Mouse (Mus musculus): ENCODE measurements at regions not wholly inside any gene's neighbourhood (a gene's known extent, or its start where the extent isn't known, plus 50 kb on each side); places are given as distances from the start of the nearest gene placed in this dataset.

- Histone ChIP-seq H3K27me3 (ENCODE audit: control insufficient read depth, insufficient read depth, low read length) (no peaks in the 10 kb centered on the region), H3K4me3 (ENCODE audit: low read depth, low read length) (no peak overlapping the region), H3K4me2 (ENCODE audit: low read depth, low read length) (no peak overlapping the region), H3K9me3 (replicated peaks; ENCODE audit: control insufficient read depth, low read length) (no peaks in the 10 kb centered on the region), H3K36me3 (replicated peaks; ENCODE audit: control insufficient read depth, insufficient read depth, low read depth, low read length) (no peaks in the 10 kb centered on the region), H3K4me1 (ENCODE audit: control insufficient read depth, insufficient read depth, low read length) (no peaks in the 10 kb centered on the region), H3K27ac (replicated peaks; ENCODE audit: low read depth, low read length) (no peak overlapping the region), H3K9ac (replicated peaks; ENCODE audit: low read length) (no peak overlapping the region)
- WGBS = 80% methylated on average over 5 of the region's 5 CpGs
- DNase-seq (ENCODE audit: low spot score) (no peak), ATAC-seq (replicated peaks; ENCODE audit: insufficient number of reproducible peaks, low FRiP score, low TSS enrichment, low read depth) (no peak)
Observed at GRCm38 (mm10) chr9:33814739-33815368, 670.8 kb upstream of the Kirrel3 start.

GRCm38 (mm10) chr9:33822574-33823394 lies 662.9 kb upstream of the Kirrel3 start:
- WGBS = 80% methylated on average over 9 of the region's 9 CpGs
- DNase-seq (ENCODE audit: low spot score) = no peak

DNA sequence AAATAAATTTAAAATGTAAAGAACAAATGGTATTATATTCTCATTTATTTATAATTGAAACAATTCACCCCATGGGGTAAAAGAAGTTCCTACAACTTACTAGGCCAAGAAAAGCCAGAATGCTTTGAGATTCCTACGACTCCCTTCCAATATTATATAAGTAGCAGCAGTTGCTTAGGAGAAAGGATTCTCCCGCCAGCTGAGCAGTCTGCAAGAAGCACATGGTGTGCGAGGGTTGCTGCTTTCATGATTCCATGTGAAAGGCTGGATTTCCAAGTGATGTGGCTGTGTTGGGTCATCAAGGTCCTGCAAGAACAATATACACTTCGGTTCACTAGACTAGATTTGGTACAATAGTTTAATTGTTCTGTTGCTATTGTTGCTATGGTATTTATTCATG lies 659.6 kb upstream of the Kirrel3 start:
- H3K9ac ChIP-seq (replicated peaks; ENCODE audit: low read length) = no peak overlapping the region
- H3K27ac ChIP-seq (replicated peaks; ENCODE audit: low read depth, low read length) = no peak overlapping the region
- no peak for ATAC-seq (replicated peaks; ENCODE audit: insufficient number of reproducible peaks, low FRiP score, low TSS enrichment, low read depth)
- no peaks in the 10 kb centered on the region for H3K36me3 ChIP-seq (replicated peaks; ENCODE audit: control insufficient read depth, insufficient read depth, low read depth, low read length)
- H3K9me3 ChIP-seq (replicated peaks; ENCODE audit: control insufficient read depth, low read length) = no peaks in the 10 kb centered on the region
- no peak for DNase-seq (ENCODE audit: low spot score)
- H3K4me1 ChIP-seq (ENCODE audit: control insufficient read depth, insufficient read depth, low read length) = no peaks in the 10 kb centered on the region
- H3K27me3 ChIP-seq (ENCODE audit: control insufficient read depth, insufficient read depth, low read length) = no peaks in the 10 kb centered on the region
- H3K4me3 ChIP-seq (ENCODE audit: low read depth, low read length) = no peak overlapping the region
- H3K4me2 ChIP-seq (ENCODE audit: low read depth, low read length) = no peak overlapping the region
- 69% methylated on average over 4 of the region's 4 CpGs for WGBS

More at GRCm38 (mm10) chr9:33822574-33823394, 662.9 kb upstream of the Kirrel3 start:
- H3K4me3 ChIP-seq (ENCODE audit: low read depth, low read length) = no peak overlapping the region
- no peaks in the 10 kb centered on the region for H3K36me3 ChIP-seq (replicated peaks; ENCODE audit: control insufficient read depth, insufficient read depth, low read depth, low read length)
- no peak for ATAC-seq (replicated peaks; ENCODE audit: insufficient number of reproducible peaks, low FRiP score, low TSS enrichment, low read depth)
- H3K9me3 ChIP-seq (replicated peaks; ENCODE audit: control insufficient read depth, low read length) = no peaks in the 10 kb centered on the region
- no peak overlapping the region for H3K4me2 ChIP-seq (ENCODE audit: low read depth, low read length)
- no peaks in the 10 kb centered on the region for H3K27me3 ChIP-seq (ENCODE audit: control insufficient read depth, insufficient read depth, low read length)
- no peak overlapping the region for H3K27ac ChIP-seq (replicated peaks; ENCODE audit: low read depth, low read length)
- no peak overlapping the region for H3K9ac ChIP-seq (replicated peaks; ENCODE audit: low read length)
- H3K4me1 ChIP-seq (ENCODE audit: control insufficient read depth, insufficient read depth, low read length) = no peaks in the 10 kb centered on the region

GRCm38 (mm10) chr9:33827409-33827808 lies 658.3 kb upstream of the Kirrel3 start:
- Histone ChIP-seq H3K4me3 (ENCODE audit: low read depth, low read length) (no peak overlapping the region), H3K27me3 (ENCODE audit: control insufficient read depth, insufficient read depth, low read length) (no peaks in the 10 kb centered on the region), H3K27ac (replicated peaks; ENCODE audit: low read depth, low read length) (no peak overlapping the region), H3K4me2 (ENCODE audit: low read depth, low read length) (no peak overlapping the region), H3K36me3 (replicated peaks; ENCODE audit: control insufficient read depth, insufficient read depth, low read depth, low read length) (no peaks in the 10 kb centered on the region), H3K9ac (replicated peaks; ENCODE audit: low read length) (no peak overlapping the region), H3K4me1 (ENCODE audit: control insufficient read depth, insufficient read depth, low read length) (no peaks in the 10 kb centered on the region), H3K9me3 (replicated peaks; ENCODE audit: control insufficient read depth, low read length) (no peaks in the 10 kb centered on the region)
- ATAC-seq (replicated peaks; ENCODE audit: insufficient number of reproducible peaks, low FRiP score, low TSS enrichment, low read depth) (no peak), DNase-seq (ENCODE audit: low spot score) (no peak)
- WGBS = 87% methylated on average over 2 of the region's 2 CpGs

DNA sequence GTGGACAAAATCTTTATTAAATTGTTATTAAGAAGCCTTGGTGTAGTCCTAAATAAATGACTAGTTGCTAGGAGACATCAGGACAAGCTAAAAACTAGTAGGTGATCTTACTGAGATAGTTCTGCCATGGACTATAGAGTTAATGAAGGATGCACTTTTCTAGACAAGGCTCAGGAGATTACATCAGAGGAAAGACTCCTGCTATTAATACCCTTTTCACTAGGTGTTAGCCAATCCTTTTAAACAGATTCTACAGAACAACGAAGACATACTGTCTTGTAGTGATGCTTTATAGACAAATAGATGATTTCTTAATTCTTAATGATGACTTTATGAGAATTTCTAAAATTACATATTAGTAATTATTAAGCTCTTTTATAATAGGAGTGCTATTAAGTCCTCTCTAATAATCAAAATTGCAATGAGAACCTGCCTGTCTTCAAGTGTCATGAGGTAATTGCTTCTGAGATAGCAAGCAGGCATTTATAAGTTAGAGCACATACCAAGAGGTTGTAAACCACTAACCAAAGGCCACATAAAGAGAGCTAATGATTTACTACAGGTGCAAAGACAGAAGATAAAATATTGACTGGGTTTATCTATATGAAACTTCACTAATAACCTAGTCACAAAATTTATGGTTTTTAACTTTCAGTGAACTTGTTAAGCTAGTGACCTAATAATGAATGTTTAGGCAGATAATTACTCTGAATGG lies 647.9 kb upstream of the Kirrel3 start:
- Histone ChIP-seq H3K9ac (replicated peaks; ENCODE audit: low read length) (no peak overlapping the region), H3K36me3 (replicated peaks; ENCODE audit: control insufficient read depth, insufficient read depth, low read depth, low read length) (no peaks in the 10 kb centered on the region), H3K4me3 (ENCODE audit: low read depth, low read length) (no peak overlapping the region), H3K4me2 (ENCODE audit: low read depth, low read length) (no peak overlapping the region), H3K27ac (replicated peaks; ENCODE audit: low read depth, low read length) (no peak overlapping the region), H3K27me3 (ENCODE audit: control insufficient read depth, insufficient read depth, low read length) (no peaks in the 10 kb centered on the region), H3K9me3 (replicated peaks; ENCODE audit: control insufficient read depth, low read length) (no peaks in the 10 kb centered on the region), H3K4me1 (ENCODE audit: control insufficient read depth, insufficient read depth, low read length) (no peaks in the 10 kb centered on the region)
- ATAC-seq (replicated peaks; ENCODE audit: insufficient number of reproducible peaks, low FRiP score, low TSS enrichment, low read depth) (no peak), DNase-seq (ENCODE audit: low spot score) (no peak)
- WGBS = 66% methylated on average over 1 of the region's 1 CpGs

- ATAC-seq (replicated peaks; ENCODE audit: insufficient number of reproducible peaks, low FRiP score, low TSS enrichment, low read depth) = no peak
- WGBS = 83% methylated on average over 5 of the region's 5 CpGs
- H3K4me3 ChIP-seq (ENCODE audit: low read depth, low read length) = no peak overlapping the region
- no peak overlapping the region for H3K4me2 ChIP-seq (ENCODE audit: low read depth, low read length)
- no peak for DNase-seq (ENCODE audit: low spot score)
- no peak overlapping the region for H3K27ac ChIP-seq (replicated peaks; ENCODE audit: low read depth, low read length)
- H3K9me3 ChIP-seq (replicated peaks; ENCODE audit: control insufficient read depth, low read length) = no peaks in the 10 kb centered on the region
- H3K27me3 ChIP-seq (ENCODE audit: control insufficient read depth, insufficient read depth, low read length) = no peaks in the 10 kb centered on the region
- no peaks in the 10 kb centered on the region for H3K4me1 ChIP-seq (ENCODE audit: control insufficient read depth, insufficient read depth, low read length)
- no peak overlapping the region for H3K9ac ChIP-seq (replicated peaks; ENCODE audit: low read length)
- H3K36me3 ChIP-seq (replicated peaks; ENCODE audit: control insufficient read depth, insufficient read depth, low read depth, low read length) = no peaks in the 10 kb centered on the region
Observed at GRCm38 (mm10) chr9:33849623-33850022, 636.1 kb upstream of the Kirrel3 start.

- Histone ChIP-seq H3K36me3 (replicated peaks; ENCODE audit: control insufficient read depth, insufficient read depth, low read depth, low read length) (no peaks in the 10 kb centered on the region), H3K4me1 (ENCODE audit: control insufficient read depth, insufficient read depth, low read length) (no peaks in the 10 kb centered on the region), H3K4me3 (ENCODE audit: low read depth, low read length) (no peak overlapping the region), H3K27ac (replicated peaks; ENCODE audit: low read depth, low read length) (no peak overlapping the region), H3K27me3 (ENCODE audit: control insufficient read depth, insufficient read depth, low read length) (no peaks in the 10 kb centered on the region), H3K9ac (replicated peaks; ENCODE audit: low read length) (no peak overlapping the region), H3K4me2 (ENCODE audit: low read depth, low read length) (no peak overlapping the region), H3K9me3 (replicated peaks; ENCODE audit: control insufficient read depth, low read length) (no peaks in the 10 kb centered on the region)
- no peak for ATAC-seq (replicated peaks; ENCODE audit: insufficient number of reproducible peaks, low FRiP score, low TSS enrichment, low read depth)
- DNase-seq (ENCODE audit: low spot score) = no peak
- 83% methylated on average over 7 of the region's 7 CpGs for WGBS
Observed at GRCm38 (mm10) chr9:33850024-33850423, 635.7 kb upstream of the Kirrel3 start.

DNA sequence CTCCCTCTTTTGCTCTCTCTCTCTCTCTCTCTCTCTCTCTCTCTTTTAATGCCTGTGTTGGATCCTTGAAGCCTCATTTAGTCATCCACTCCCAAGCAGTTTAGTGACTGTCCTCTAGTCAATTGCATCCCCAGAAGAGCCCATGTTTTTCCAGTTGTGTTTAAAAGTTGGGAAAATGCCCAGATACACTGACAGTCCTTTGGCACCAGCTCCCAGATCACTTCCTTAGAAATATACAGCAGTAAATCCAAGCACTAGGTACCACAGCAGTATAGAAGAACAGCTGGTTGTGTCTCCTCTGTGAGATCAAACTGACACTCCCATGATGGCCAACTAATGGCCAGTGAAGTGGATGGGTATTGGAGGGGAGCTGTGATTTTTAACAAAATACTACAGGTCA lies 634.7 kb upstream of the Kirrel3 start:
- H3K9me3 ChIP-seq (replicated peaks; ENCODE audit: control insufficient read depth, low read length) = no peaks in the 10 kb centered on the region
- DNase-seq (ENCODE audit: low spot score) (no peak), ATAC-seq (replicated peaks; ENCODE audit: insufficient number of reproducible peaks, low FRiP score, low TSS enrichment, low read depth) (no peak)
- no peak overlapping the region for H3K27ac ChIP-seq (replicated peaks; ENCODE audit: low read depth, low read length)
- H3K36me3 ChIP-seq (replicated peaks; ENCODE audit: control insufficient read depth, insufficient read depth, low read depth, low read length) = no peaks in the 10 kb centered on the region
- H3K9ac ChIP-seq (replicated peaks; ENCODE audit: low read length) = no peak overlapping the region
- no peak overlapping the region for H3K4me2 ChIP-seq (ENCODE audit: low read depth, low read length)
- no peaks in the 10 kb centered on the region for H3K4me1 ChIP-seq (ENCODE audit: control insufficient read depth, insufficient read depth, low read length)
- H3K4me3 ChIP-seq (ENCODE audit: low read depth, low read length) = no peak overlapping the region
- H3K27me3 ChIP-seq (ENCODE audit: control insufficient read depth, insufficient read depth, low read length) = no peaks in the 10 kb centered on the region
